Mouse (Mus musculus): ENCODE data around the gene Gnrhr. TPM values are rescaled to one million over a fixed set of nuclear protein-coding genes. Genes with fewer than 3 reads are reported as not detected.
A peak's percentile ranks its signal among the peaks of the same experiment; 100 is the strongest.

Gnrhr gene
- polyA plus RNA-seq (2016; fragmentation: Nextera tagmentation; extraction: Ambion mirVana), result 0.05 TPM in 1 of 2 replicates, not detected in the other

- H3K27me3 ChIP-seq (ENCODE audit: low read depth, poor library complexity, severe bottlenecking), result no peaks in the 10 kb centered on the region
These were observed at the start of gene Gnrhr for GRCm38 (mm10) chr5:86197801-86198200. Gene Gnrhr (minus strand): TSS chr5:86197901.

GRCm38 (mm10) chr5:86246559-86246958 lies 48.9 kb upstream of the Gnrhr start:
- no peaks in the 10 kb centered on the region for H3K27me3 ChIP-seq (ENCODE audit: low read depth, poor library complexity, severe bottlenecking)
- no peak overlapping the region for H3K27ac ChIP-seq (replicated peaks)
- no peaks in the 10 kb centered on the region for H3K36me3 ChIP-seq
- H3K4me1 ChIP-seq, result no peaks in the 10 kb centered on the region
- H3K9me3 ChIP-seq (replicated peaks), result no peaks in the 10 kb centered on the region
- H3K4me3 ChIP-seq, result no peak overlapping the region
- WGBS, result 90% methylated on average over 11 of the region's 11 CpGs
- DNase-seq (ENCODE audit: low spot score), result no peak

More at GRCm38 (mm10) chr5:86197801-86198200, at the start of gene Gnrhr:
- 90% methylated on average over 10 of the region's 10 CpGs for WGBS
- Histone ChIP-seq H3K4me1 (no peaks in the 10 kb centered on the region), H3K27ac (replicated peaks) (no peak within 1 kb of the TSS), H3K36me3 (no peaks in the 10 kb centered on the region), H3K4me3 (no peak within 1 kb of the TSS), H3K9me3 (replicated peaks) (no peaks in the 10 kb centered on the region)
- DNase-seq (ENCODE audit: low spot score), result no peak

GRCm38 (mm10) chr5:86244880-86245279 lies 47.2 kb upstream of the Gnrhr start:
- Histone ChIP-seq H3K36me3 (no peaks in the 10 kb centered on the region), H3K4me3 (no peak overlapping the region), H3K27ac (replicated peaks) (no peak overlapping the region), H3K27me3 (ENCODE audit: low read depth, poor library complexity, severe bottlenecking) (no peaks in the 10 kb centered on the region), H3K4me1 (no peaks in the 10 kb centered on the region), H3K9me3 (replicated peaks) (no peaks in the 10 kb centered on the region)
- DNase-seq (ENCODE audit: low spot score), result no peak
- WGBS, result 87% methylated on average over 1 of the region's 1 CpGs

- Histone ChIP-seq H3K27ac (replicated peaks) (no peak overlapping the region), H3K36me3 (no peaks in the 10 kb centered on the region), H3K4me3 (no peak overlapping the region), H3K9me3 (replicated peaks) (no peaks in the 10 kb centered on the region), H3K4me1 (no peaks in the 10 kb centered on the region), H3K27me3 (ENCODE audit: low read depth, poor library complexity, severe bottlenecking) (no peaks in the 10 kb centered on the region)
- no peak for DNase-seq (ENCODE audit: low spot score)
- 93% methylated on average over 3 of the region's 3 CpGs for WGBS
These were observed 46.6 kb upstream of the Gnrhr start for GRCm38 (mm10) chr5:86244275-86244674.

GRCm38 (mm10) chr5:86227156-86227853 lies 29.6 kb upstream of the Gnrhr start:
- Histone ChIP-seq H3K4me3 (no peak overlapping the region), H3K9me3 (replicated peaks) (no peaks in the 10 kb centered on the region), H3K27ac (replicated peaks) (no peak overlapping the region), H3K27me3 (ENCODE audit: low read depth, poor library complexity, severe bottlenecking) (no peaks in the 10 kb centered on the region), H3K4me1 (no peaks in the 10 kb centered on the region), H3K36me3 (no peaks in the 10 kb centered on the region)
- 95% methylated on average over 5 of the region's 5 CpGs for WGBS
- DNase-seq (ENCODE audit: low spot score), result no peak

- no peak overlapping the region for H3K4me3 ChIP-seq
- H3K9me3 ChIP-seq (replicated peaks), result no peaks in the 10 kb centered on the region
- H3K27ac ChIP-seq (replicated peaks), result no peak overlapping the region
- DNase-seq (ENCODE audit: low spot score), result no peak
- 27% methylated on average over 4 of the region's 4 CpGs for whole genome bisulfite sequencing
- no peaks in the 10 kb centered on the region for H3K36me3 ChIP-seq
- H3K4me1 ChIP-seq, result peaks cover 4% of the 10 kb centered on the region; the same call in 1 of the 2 replicates
- no peaks in the 10 kb centered on the region for H3K27me3 ChIP-seq (ENCODE audit: low read depth, poor library complexity, severe bottlenecking)
These were observed 6.3 kb downstream of the Gnrhr start for GRCm38 (mm10) chr5:86191356-86191755.

- no peaks in the 10 kb centered on the region for H3K27me3 ChIP-seq (ENCODE audit: low read depth, poor library complexity, severe bottlenecking)
- no peak overlapping the region for H3K27ac ChIP-seq (replicated peaks)
- no peaks in the 10 kb centered on the region for H3K9me3 ChIP-seq (replicated peaks)
- WGBS, result 23% methylated on average over 5 of the region's 5 CpGs
- H3K4me1 ChIP-seq, result peaks cover 4% of the 10 kb centered on the region; the same call in 1 of the 2 replicates
- no peak for DNase-seq (ENCODE audit: low spot score)
- H3K4me3 ChIP-seq, result no peak overlapping the region
- H3K36me3 ChIP-seq, result no peaks in the 10 kb centered on the region
These were observed 6.9 kb downstream of the Gnrhr start for GRCm38 (mm10) chr5:86190770-86191169.

GRCm38 (mm10) chr5:86190290-86190689 lies 7.4 kb downstream of the Gnrhr start:
- Histone ChIP-seq H3K4me3 (no peak overlapping the region), H3K27ac (replicated peaks) (no peak overlapping the region), H3K27me3 (ENCODE audit: low read depth, poor library complexity, severe bottlenecking) (no peaks in the 10 kb centered on the region), H3K9me3 (replicated peaks) (no peaks in the 10 kb centered on the region), H3K36me3 (no peaks in the 10 kb centered on the region), H3K4me1 (peaks cover 4% of the 10 kb centered on the region; the same call in 1 of the 2 replicates)
- no peak for DNase-seq (ENCODE audit: low spot score)
- WGBS, result 38% methylated on average over 15 of the region's 15 CpGs

GRCm38 (mm10) chr5:86187441-86187840 lies 10.3 kb downstream of the Gnrhr start:
- H3K4me1 ChIP-seq, result peaks cover 4% of the 10 kb centered on the region; the same call in 1 of the 2 replicates
- no peaks in the 10 kb centered on the region for H3K9me3 ChIP-seq (replicated peaks)
- no peaks in the 10 kb centered on the region for H3K36me3 ChIP-seq
- DNase-seq (ENCODE audit: low spot score), result no peak
- 86% methylated on average over 6 of the region's 6 CpGs for WGBS
- H3K27me3 ChIP-seq (ENCODE audit: low read depth, poor library complexity, severe bottlenecking), result no peaks in the 10 kb centered on the region
- H3K27ac ChIP-seq (replicated peaks), result no peak overlapping the region
- no peak overlapping the region for H3K4me3 ChIP-seq

- no peak overlapping the region for H3K4me3 ChIP-seq
These were observed 23.9 kb downstream of the Gnrhr start for GRCm38 (mm10) chr5:86173778-86174177.

GRCm38 (mm10) chr5:86172449-86173161 lies 25.1 kb downstream of the Gnrhr start, which contains the start of gene Uba6:
Gene Uba6 (minus strand): TSS chr5:86172803.
- under 1% methylated on average over 67 of the region's 67 CpGs for WGBS
- H3K4me1 ChIP-seq, result peaks cover 9% of the 10 kb centered on the region

More at GRCm38 (mm10) chr5:86173778-86174177, 23.9 kb downstream of the Gnrhr start:
- H3K36me3 ChIP-seq, result peaks cover 7% of the 10 kb centered on the region
- no peaks in the 10 kb centered on the region for H3K27me3 ChIP-seq (ENCODE audit: low read depth, poor library complexity, severe bottlenecking)
- 56% methylated on average over 2 of the region's 2 CpGs for WGBS
- H3K9me3 ChIP-seq (replicated peaks), result no peaks in the 10 kb centered on the region
- no peak for DNase-seq (ENCODE audit: low spot score)
- H3K27ac ChIP-seq (replicated peaks), result no peak overlapping the region
- peaks cover 9% of the 10 kb centered on the region for H3K4me1 ChIP-seq

GRCm38 (mm10) chr5:86172088-86172448 lies 25.6 kb downstream of the Gnrhr start:
- Histone ChIP-seq H3K27me3 (ENCODE audit: low read depth, poor library complexity, severe bottlenecking) (no peaks in the 10 kb centered on the region), H3K4me1 (peaks cover 9% of the 10 kb centered on the region), H3K36me3 (peaks cover 19% of the 10 kb centered on the region), H3K27ac (replicated peaks) (peak overlapping the region; percentile 94), H3K4me3 (peak overlapping the region; percentile 80), H3K9me3 (replicated peaks) (no peaks in the 10 kb centered on the region)
- under 1% methylated on average over 15 of the region's 15 CpGs for WGBS
- no peak for DNase-seq (ENCODE audit: low spot score)

More at GRCm38 (mm10) chr5:86172449-86173161, 25.1 kb downstream of the Gnrhr start, which contains the start of gene Uba6:
- H3K27ac ChIP-seq (replicated peaks), result peak within 1 kb of the TSS; percentile 94
- H3K9me3 ChIP-seq (replicated peaks), result no peaks in the 10 kb centered on the region
- DNase-seq (ENCODE audit: low spot score), result peak; percentile 99
- no peaks in the 10 kb centered on the region for H3K27me3 ChIP-seq (ENCODE audit: low read depth, poor library complexity, severe bottlenecking)
- peaks cover 16% of the 10 kb centered on the region for H3K36me3 ChIP-seq
- H3K4me3 ChIP-seq, result peak within 1 kb of the TSS; percentile 80
